Mouse (Mus musculus): ENCODE measurements around the gene Csf3.
"Not testable (repeated sequence)": the region's sequence is repeated elsewhere in the genome, so short reads cannot be mapped to it uniquely, and the experiment has no call there.

The Csf3 gene

GRCm38 (mm10) chr11:98696454-98697216, 4.4 kb upstream of the Csf3 start:
- no peak for DNase-seq (ENCODE audit: low read depth, low spot score)

- DNase-seq (ENCODE audit: low read depth, low spot score): no peak
Measured at GRCm38 (mm10) chr11:98697225-98697624, 3.8 kb upstream of the Csf3 start.

GRCm38 (mm10) chr11:98698849-98699640, 2.0 kb upstream of the Csf3 start:
- DNase-seq (ENCODE audit: low read depth, low spot score): no peak

GRCm38 (mm10) chr11:98699911-98700310, 1.2 kb upstream of the Csf3 start:
- DNase-seq (ENCODE audit: low read depth, low spot score): no peak

GRCm38 (mm10) chr11:98702323-98702722, 1.3 kb downstream of the Csf3 start:
- DNase-seq (ENCODE audit: low read depth, low spot score): no peak

- no peak for DNase-seq (ENCODE audit: low read depth, low spot score)
Measured at GRCm38 (mm10) chr11:98705021-98705420, 4.0 kb downstream of the Csf3 start.

GRCm38 (mm10) chr11:98707401-98708281, 6.6 kb downstream of the Csf3 start:
- no peak for DNase-seq (ENCODE audit: low read depth, low spot score)

GRCm38 (mm10) chr11:98708282-98708956, 7.4 kb downstream of the Csf3 start:
- no peak for DNase-seq (ENCODE audit: low read depth, low spot score)

GRCm38 (mm10) chr11:98709001-98709741, 8.1 kb downstream of the Csf3 start:
- no peak for DNase-seq (ENCODE audit: low read depth, low spot score)

GRCm38 (mm10) chr11:98710416-98711045, 9.5 kb downstream of the Csf3 start:
- peak; percentile 65 for DNase-seq (ENCODE audit: low read depth, low spot score)

- no peak for DNase-seq (ENCODE audit: low read depth, low spot score)
Measured at GRCm38 (mm10) chr11:98711046-98711434, 10.0 kb downstream of the Csf3 start.

GRCm38 (mm10) chr11:98712009-98712408, 10.9 kb downstream of the Csf3 start:
- DNase-seq (ENCODE audit: low read depth, low spot score): not testable (repeated sequence)

- DNase-seq (ENCODE audit: low read depth, low spot score): no peak
Measured at GRCm38 (mm10) chr11:98713703-98714102, 12.6 kb downstream of the Csf3 start.

- DNase-seq (ENCODE audit: low read depth, low spot score): no peak
Measured at GRCm38 (mm10) chr11:98715946-98716345, 14.9 kb downstream of the Csf3 start.

- DNase-seq (ENCODE audit: low read depth, low spot score): no peak
Measured at GRCm38 (mm10) chr11:98717904-98718303, 16.8 kb downstream of the Csf3 start.

GRCm38 (mm10) chr11:98720756-98721155, 19.7 kb downstream of the Csf3 start:
- DNase-seq (ENCODE audit: low read depth, low spot score): no peak

- DNase-seq (ENCODE audit: low read depth, low spot score): no peak
Measured at GRCm38 (mm10) chr11:98721458-98722226, 20.6 kb downstream of the Csf3 start.

GRCm38 (mm10) chr11:98723098-98723497, 22.0 kb downstream of the Csf3 start:
- DNase-seq (ENCODE audit: low read depth, low spot score): no peak

- no peak for DNase-seq (ENCODE audit: low read depth, low spot score)
Measured at GRCm38 (mm10) chr11:98725926-98726506, 25.0 kb downstream of the Csf3 start.

All from retina, adult 2 months (tissue).